Mouse (Mus musculus): ENCODE measurements around the gene Hmga2.
A peak's percentile ranks its signal among the peaks of the same experiment; 100 is the strongest.

Gene Hmga2

GRCm38 (mm10) chr10:120473218-120473617 is 3.1 kb downstream of the Hmga2 start:
- no peak for DNase-seq (ENCODE audit: low spot score in 2 of 2)

- no peak for DNase-seq (ENCODE audit: low spot score in 2 of 2)
These were observed 3.7 kb downstream of the Hmga2 start for GRCm38 (mm10) chr10:120472606-120473005.

- no peak for DNase-seq (ENCODE audit: low spot score in 2 of 2)
These were observed 11.1 kb downstream of the Hmga2 start for GRCm38 (mm10) chr10:120465121-120465520.

GRCm38 (mm10) chr10:120461769-120462168 is 14.5 kb downstream of the Hmga2 start:
- DNase-seq (ENCODE audit: low spot score in 2 of 2) = no peak

- no peak for DNase-seq (ENCODE audit: low spot score in 2 of 2)
These were observed 15.0 kb downstream of the Hmga2 start for GRCm38 (mm10) chr10:120461301-120461700.

GRCm38 (mm10) chr10:120458866-120459265 is 17.4 kb downstream of the Hmga2 start:
- no peak for DNase-seq (ENCODE audit: low spot score in 2 of 2)

GRCm38 (mm10) chr10:120449661-120450284 is 26.5 kb downstream of the Hmga2 start:
- DNase-seq (ENCODE audit: low spot score in 2 of 2) = no peak

GRCm38 (mm10) chr10:120446799-120447198 is 29.5 kb downstream of the Hmga2 start:
- DNase-seq (ENCODE audit: low spot score in 2 of 2) = no peak

GRCm38 (mm10) chr10:120446206-120446605 is 30.1 kb downstream of the Hmga2 start:
- DNase-seq (ENCODE audit: low spot score in 2 of 2) = no peak

- DNase-seq (ENCODE audit: low spot score in 2 of 2) = no peak
These were observed 31.7 kb downstream of the Hmga2 start for GRCm38 (mm10) chr10:120444463-120445070.

GRCm38 (mm10) chr10:120443757-120444311 is 32.4 kb downstream of the Hmga2 start:
- no peak for DNase-seq (ENCODE audit: low spot score in 2 of 2)

GRCm38 (mm10) chr10:120441254-120441653 is 35.0 kb downstream of the Hmga2 start:
- DNase-seq (ENCODE audit: low spot score in 2 of 2) = no peak

- no peak for DNase-seq (ENCODE audit: low spot score in 2 of 2)
These were observed 41.8 kb downstream of the Hmga2 start for GRCm38 (mm10) chr10:120434433-120434832.

- DNase-seq (ENCODE audit: low spot score in 2 of 2) = no peak
These were observed 42.8 kb downstream of the Hmga2 start for GRCm38 (mm10) chr10:120433463-120433815.

- DNase-seq (ENCODE audit: low spot score in 2 of 2) = no peak
These were observed 43.4 kb downstream of the Hmga2 start for GRCm38 (mm10) chr10:120432731-120433462.

GRCm38 (mm10) chr10:120432081-120432480 is 44.2 kb downstream of the Hmga2 start:
- no peak for DNase-seq (ENCODE audit: low spot score in 2 of 2)

- DNase-seq (ENCODE audit: low spot score in 2 of 2) = no peak
These were observed 44.8 kb downstream of the Hmga2 start for GRCm38 (mm10) chr10:120431435-120431834.

- DNase-seq (ENCODE audit: low spot score in 2 of 2) = no peak
These were observed 45.8 kb downstream of the Hmga2 start for GRCm38 (mm10) chr10:120430422-120430821.

GRCm38 (mm10) chr10:120429758-120430259 is 46.5 kb downstream of the Hmga2 start:
- no peak for DNase-seq (ENCODE audit: low spot score in 2 of 2)

- DNase-seq (ENCODE audit: low spot score in 2 of 2) = no peak
These were observed 47.1 kb downstream of the Hmga2 start for GRCm38 (mm10) chr10:120429199-120429551.

GRCm38 (mm10) chr10:120428430-120429198 is 47.7 kb downstream of the Hmga2 start:
- DNase-seq (ENCODE audit: low spot score in 2 of 2) = peak; percentile 67 to 73

GRCm38 (mm10) chr10:120426086-120426610 is 50.1 kb downstream of the Hmga2 start:
- DNase-seq (ENCODE audit: low spot score in 2 of 2) = peak; percentile 30 to 31
